8 mouse cellular contexts compared by ENCODE assay signal in the genomic region with DNA sequence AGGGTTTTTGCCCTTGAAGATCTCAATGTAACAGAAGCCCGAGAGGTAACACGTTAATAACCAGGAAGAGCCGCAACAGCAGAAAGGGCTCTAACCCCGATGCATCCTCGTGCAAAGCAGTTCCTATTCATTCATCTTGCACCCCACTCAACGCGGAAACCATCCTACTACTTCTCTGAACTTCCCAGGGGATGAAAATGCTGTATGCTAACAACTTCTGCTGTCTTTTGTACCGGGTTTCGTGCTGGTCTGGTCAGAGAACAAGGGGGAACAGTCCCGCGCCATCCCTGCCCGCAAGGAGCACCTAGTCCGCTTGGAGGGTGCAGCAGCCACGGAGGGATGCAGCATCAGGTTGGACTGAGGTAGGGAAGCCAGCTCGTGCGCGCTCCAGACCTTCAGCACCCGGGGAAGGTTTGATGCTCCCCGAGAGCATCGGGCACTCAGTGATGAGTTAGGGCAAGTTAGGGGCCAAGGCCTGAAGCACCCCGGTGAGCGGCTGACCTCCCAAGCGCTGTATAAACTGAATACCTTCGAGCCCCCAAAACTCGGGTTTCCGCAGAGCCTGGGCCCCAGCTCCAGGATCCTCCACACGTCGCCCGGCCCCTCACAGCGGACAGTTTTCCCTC. TPM values are rescaled to one million over a fixed set of nuclear protein-coding genes. Genes with fewer than 3 reads are reported as not detected.
DNase-seq lines count a peak whose midpoint lies in the region; ATAC-seq and TF ChIP-seq lines count a peak whose summit lies in the region.

No protein-coding gene starts in this region.

- H3K27ac ChIP-seq in forebrain, embryonic 14.5 days (ENCODE audit: low read depth, low read length) = peak overlapping the region; percentile 70; the same call in 1 of the 2 replicates
- H3K27ac ChIP-seq in hindbrain, embryonic 16.5 days (ENCODE audit: low read depth, low read length) = peak overlapping the region; percentile 69
- H3K27ac ChIP-seq in testis, adult 2 months (ENCODE audit: control insufficient read depth, insufficient read depth, low read depth, low read length) = peak overlapping the region; percentile 77

- H3K9me3 ChIP-seq in forebrain, embryonic 14.5 days (replicated peaks; ENCODE audit: control insufficient read depth, low read length) = no peaks in the 10 kb centered on the region
- H3K9me3 ChIP-seq in hindbrain, embryonic 16.5 days (ENCODE audit: control insufficient read depth, low read length) = no peaks in the 10 kb centered on the region

- H3K27me3 ChIP-seq in forebrain, embryonic 14.5 days (replicated peaks; ENCODE audit: control insufficient read depth, insufficient read depth, low read length) = no peaks in the 10 kb centered on the region
- no peaks in the 10 kb centered on the region for H3K27me3 ChIP-seq in hindbrain, embryonic 16.5 days (replicated peaks; ENCODE audit: control insufficient read depth, insufficient read depth, low read length)
- H3K27me3 ChIP-seq in testis, adult 2 months (ENCODE audit: control insufficient read depth, insufficient read depth, low read length) = no peaks in the 10 kb centered on the region

- H3K9ac ChIP-seq in forebrain, embryonic 14.5 days (ENCODE audit: low read length) = peak overlapping the region; percentile 94
- H3K9ac ChIP-seq in hindbrain, embryonic 16.5 days (ENCODE audit: low read depth, low read length) = peak overlapping the region; percentile 85

- peak overlapping the region; percentile 80 for H3K4me2 ChIP-seq in forebrain, embryonic 14.5 days (ENCODE audit: low read length)
- peak overlapping the region; percentile 76 for H3K4me2 ChIP-seq in hindbrain, embryonic 16.5 days (ENCODE audit: low read length)

- peaks cover 9% of the 10 kb centered on the region for H3K4me1 ChIP-seq in forebrain, embryonic 14.5 days (ENCODE audit: control insufficient read depth, insufficient read depth, low read length)
- peaks cover 11% of the 10 kb centered on the region for H3K4me1 ChIP-seq in hindbrain, embryonic 16.5 days (ENCODE audit: control insufficient read depth, insufficient read depth, low read depth, low read length)
- peaks cover 4% of the 10 kb centered on the region for H3K4me1 ChIP-seq in testis, adult 2 months (ENCODE audit: control insufficient read depth, insufficient read depth, low read length)

- under 1% methylated on average over 30 of the region's 30 CpGs for WGBS in forebrain, embryonic 14.5 days
- WGBS in hindbrain, embryonic 16.5 days = under 1% methylated on average over 30 of the region's 30 CpGs

- ATAC-seq in forebrain, embryonic 14.5 days = peak; percentile 51; the same call in 1 of the 2 replicates
- peak; percentile 52 for ATAC-seq in hindbrain, embryonic 16.5 days

- no peak for TF ChIP-seq CTCF in testis, adult 2 months (IDR thresholded peaks at IDR 0.05; ENCODE audit: control insufficient read depth, insufficient read depth, insufficient replicate concordance, low read depth, low read length)

- H3K4me3 ChIP-seq in forebrain, embryonic 14.5 days (ENCODE audit: low read depth, low read length) = peak overlapping the region; percentile 87
- H3K4me3 ChIP-seq in hindbrain, embryonic 16.5 days (ENCODE audit: low read length) = peak overlapping the region; percentile 78
- H3K4me3 ChIP-seq in testis, adult 2 months (ENCODE audit: control insufficient read depth, low read depth, low read length) = peak overlapping the region; percentile 98

- H3K36me3 ChIP-seq in forebrain, embryonic 14.5 days (ENCODE audit: control insufficient read depth, insufficient read depth, low read length) = peaks cover 32% of the 10 kb centered on the region
- peaks cover 20% of the 10 kb centered on the region for H3K36me3 ChIP-seq in hindbrain, embryonic 16.5 days (ENCODE audit: control insufficient read depth, insufficient read depth, low read length)
- H3K36me3 ChIP-seq in testis, adult 2 months (ENCODE audit: control insufficient read depth, insufficient read depth, low read length) = no peaks in the 10 kb centered on the region

- DNase-seq in urinary bladder, adult 18-20 months (ENCODE audit: low spot score in 2 of 2) = peak; percentile 6 to 39
- no peak for DNase-seq in urinary bladder, adult 2 months (ENCODE audit: low spot score)
- peak; percentile 32 for DNase-seq in cerebellum, adult 11-12 months
- peak; percentile 24 for DNase-seq in forebrain, embryonic 14.5 days (ENCODE audit: low spot score)
- DNase-seq in liver = peak; percentile 51
- peak; percentile 51 for DNase-seq in naive thymus-derived CD4-positive, alpha-beta T cell, adult 2 months (ENCODE audit: low read depth)

- no peak for TF ChIP-seq POLR2A in testis, adult 2 months (IDR thresholded peaks at IDR 0.05; ENCODE audit: control insufficient read depth, low read depth, low read length)

RNA-seq across cellular contexts. Expression of a gene that starts 0.6 kb away (rescaled TPM):
- polyA plus RNA-seq in urinary bladder, adult 2 months (2012; rRNA removed) = 39.4 and 46.7 TPM in 2 replicates
- polyA plus RNA-seq in forebrain, embryonic 14.5 days (2014; fragmentation: Nextera tagmentation; extraction: Ambion mirVana) = 101 and 120 TPM in 2 replicates
- 58.3 and 59.4 TPM in 2 replicates for polyA plus RNA-seq in hindbrain, embryonic 16.5 days (2015; fragmentation: Nextera tagmentation; extraction: Ambion mirVana)
- 19.7 and 21.6 TPM in 2 replicates for polyA plus RNA-seq in testis, adult 2 months (2012; rRNA removed)

RNA-seq across cellular contexts. Expression of a gene that starts 41.9 kb away (rescaled TPM):
- polyA plus RNA-seq in urinary bladder, adult 2 months (2012; rRNA removed) = 76.3 and 100.0 TPM in 2 replicates
- polyA plus RNA-seq in forebrain, embryonic 14.5 days (2014; fragmentation: Nextera tagmentation; extraction: Ambion mirVana) = 176 and 191 TPM in 2 replicates
- 151 and 156 TPM in 2 replicates for polyA plus RNA-seq in hindbrain, embryonic 16.5 days (2015; fragmentation: Nextera tagmentation; extraction: Ambion mirVana)
- 13.7 and 17.7 TPM in 2 replicates for polyA plus RNA-seq in testis, adult 2 months (2012; rRNA removed)

RNA-seq across cellular contexts. Expression of a gene that starts 46.2 kb away (rescaled TPM):
- 5.0 and 7.6 TPM in 2 replicates for polyA plus RNA-seq in urinary bladder, adult 2 months (2012; rRNA removed)
- polyA plus RNA-seq in forebrain, embryonic 14.5 days (2014; fragmentation: Nextera tagmentation; extraction: Ambion mirVana) = 0.42 and 0.45 TPM in 2 replicates
- polyA plus RNA-seq in hindbrain, embryonic 16.5 days (2015; fragmentation: Nextera tagmentation; extraction: Ambion mirVana) = 0.36 and 0.64 TPM in 2 replicates
- polyA plus RNA-seq in testis, adult 2 months (2012; rRNA removed) = 0.25 and 0.57 TPM in 2 replicates
